Mouse (Mus musculus) CD4-positive naive resting alpha-beta T cell, adult 76 days (primary cell): ENCODE data around the gene Itga6. TPM values are rescaled to one million over a fixed set of nuclear protein-coding genes. Genes with fewer than 3 reads are reported as not detected.

Experiments
- total RNA-seq: library from RNA; stranded (reverse); gene quantifications from one replicate; pipeline ENCODE4 v1.2.4, GENCODE M21; 2023

The Itga6 gene
- 236 TPM for total RNA-seq

GRCm38 (mm10) chr2:71745610-71746374, at the start of gene Itga6:
Gene Itga6, plus strand, starts transcription at chr2:71745616.

GRCm38 (mm10) chr2:71872801-71873443, 127.5 kb downstream of the Itga6 start, which contains the start of gene Pdk1:
Gene Pdk1, plus strand, starts transcription at chr2:71873224.

Other genes starting within 250 kb of the Itga6 start
- gene Dlx1, start 217.5 kb upstream of the Itga6 start, total RNA-seq = not detected
- gene Dlx2, start 198.9 kb upstream of the Itga6 start, total RNA-seq = not detected
- 111 TPM for gene Pdk1, start 127.6 kb downstream of the Itga6 start, total RNA-seq
- gene Rapgef4, start 235.6 kb downstream of the Itga6 start, total RNA-seq = 105 TPM